Mouse (Mus musculus): ENCODE data around the gene Cpt1b. TPM values are rescaled to one million over a fixed set of nuclear protein-coding genes. Genes with fewer than 3 reads are reported as not detected.

Gene Cpt1b
- total and polyA plus RNA-seq, 3 experiments: 0.92 to 2.0 TPM; not detected in 1

DNA sequence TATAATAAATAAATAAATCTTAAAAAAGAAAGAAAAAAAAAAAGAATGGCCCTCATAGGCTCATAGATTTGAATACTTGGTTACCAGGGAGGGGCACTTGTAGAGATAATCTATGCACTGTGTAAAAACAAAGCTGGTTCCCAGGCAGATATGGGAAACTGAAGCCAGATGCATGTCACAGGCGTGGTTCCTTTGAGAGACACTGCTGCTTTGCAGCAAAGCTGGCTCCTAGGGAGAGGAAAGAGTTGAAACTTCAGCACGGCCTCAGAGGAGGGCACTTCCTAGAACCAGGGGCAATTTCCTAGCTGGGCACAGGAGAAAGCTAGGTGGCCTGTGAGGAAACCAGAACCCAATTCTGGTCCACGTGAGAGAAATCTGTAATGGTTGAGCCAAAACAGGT is 8.5 kb upstream of the Cpt1b start:
- H3K27ac ChIP-seq (ENCODE audit: control insufficient read depth, low read depth, low read length): no peak overlapping the region

GRCm38 (mm10) chr15:89432946-89433345 is 7.3 kb upstream of the Cpt1b start:
- DNase-seq (ENCODE audit: low read depth, low spot score): no peak
- no peak overlapping the region for H3K27ac ChIP-seq (ENCODE audit: control insufficient read depth, low read depth, low read length)
- peaks cover 0 to 5% of the 10 kb centered on the region in 2 experiments; a peak in 1 of 4 replicates for H3K4me1 ChIP-seq (ENCODE audit: control insufficient read depth in 1 of 2, insufficient read depth in 2 of 2, low read length in 2 of 2)
- H3K9me3 ChIP-seq (replicated peaks; ENCODE audit: insufficient read depth, low read length): no peaks in the 10 kb centered on the region
- no peak for TF ChIP-seq MAFK (IDR thresholded peaks at IDR 0.05; ENCODE audit: borderline replicate concordance, low read depth, low read length)
- TF ChIP-seq ETS1 (IDR thresholded peaks at IDR 0.05; ENCODE audit: low read depth, low read length): no peak
- TF ChIP-seq GABPA (IDR thresholded peaks at IDR 0.05; ENCODE audit: low read depth, low read length): no peak
- TF ChIP-seq ZNF384 (IDR thresholded peaks at IDR 0.05; ENCODE audit: low read depth, low read length): no peak
- TF ChIP-seq HCFC1 (IDR thresholded peaks at IDR 0.05; ENCODE audit: low read depth, low read length): no peak
- no peak for TF ChIP-seq USF1 (IDR thresholded peaks at IDR 0.05; ENCODE audit: low read depth, low read length)
- no peak for TF ChIP-seq EP300 (IDR thresholded peaks at IDR 0.05; ENCODE audit: low read depth in 1 of 2, low read length in 2 of 2)
- TF ChIP-seq KAT2A (conservative IDR thresholded peaks at IDR 0.05; ENCODE audit: low read depth, low read length): no peak
- no peak for TF ChIP-seq CHD1 (IDR thresholded peaks at IDR 0.05; ENCODE audit: low read depth, low read length)
- no peak for TF ChIP-seq POLR2AphosphoS2 (IDR thresholded peaks at IDR 0.05; ENCODE audit: low read length)
- TF ChIP-seq RCOR1 (IDR thresholded peaks at IDR 0.05; ENCODE audit: low read depth, low read length): no peak
- TF ChIP-seq MYC (IDR thresholded peaks at IDR 0.05; ENCODE audit: low read depth, low read length): no peak
- TF ChIP-seq SIN3A (IDR thresholded peaks at IDR 0.05; ENCODE audit: low read length): no peak
- no peak for TF ChIP-seq NRF1 (IDR thresholded peaks at IDR 0.05; ENCODE audit: insufficient read depth, low read depth, low read length, poor library complexity, severe bottlenecking)
- TF ChIP-seq TAL1 (IDR thresholded peaks at IDR 0.05; ENCODE audit: low read length): no peak
- TF ChIP-seq ZMIZ1 (IDR thresholded peaks at IDR 0.05; ENCODE audit: low read depth, low read length): no peak
- no peak for TF ChIP-seq E2F4 (IDR thresholded peaks at IDR 0.05; ENCODE audit: borderline replicate concordance, low read depth, low read length)
- H3K27me3 ChIP-seq (ENCODE audit: control insufficient read depth in 1 of 2, insufficient read depth in 2 of 2, low read length in 2 of 2): no peaks in the 10 kb centered on the region
- no peak overlapping the region for H3K9ac ChIP-seq (ENCODE audit: control insufficient read depth, low read depth, low read length, poor library complexity, severe bottlenecking)
- H3K36me3 ChIP-seq (ENCODE audit: control insufficient read depth in 1 of 2, insufficient read depth in 2 of 2, low read length in 2 of 2): peaks cover 0 to 3% of the 10 kb centered on the region in 2 experiments; a peak in 1 of 4 replicates
- H3K4me3 ChIP-seq (ENCODE audit: control insufficient read depth in 1 of 2, insufficient read depth in 1 of 2, low read depth in 2 of 2, low read length in 2 of 2): no peak overlapping the region
- H3K79me2 ChIP-seq (ENCODE audit: control insufficient read depth, insufficient read depth, low read length, poor library complexity): no peaks in the 10 kb centered on the region; the same call in 1 of the 2 replicates

More for the DNA sequence above, 8.5 kb upstream of the Cpt1b start:
- Histone ChIP-seq H3K9ac (ENCODE audit: control insufficient read depth, low read depth, low read length, poor library complexity, severe bottlenecking) (no peak overlapping the region), H3K79me2 (ENCODE audit: control insufficient read depth, insufficient read depth, low read length, poor library complexity) (no peaks in the 10 kb centered on the region; the same call in 1 of the 2 replicates), H3K27me3 (ENCODE audit: control insufficient read depth in 1 of 2, insufficient read depth in 2 of 2, low read length in 2 of 2) (no peaks in the 10 kb centered on the region; a peak in 1 of 4 replicates), H3K9me3 (replicated peaks; ENCODE audit: insufficient read depth, low read length) (no peaks in the 10 kb centered on the region), H3K36me3 (ENCODE audit: control insufficient read depth in 1 of 2, insufficient read depth in 2 of 2, low read length in 2 of 2) (peaks cover 0 to 3% of the 10 kb centered on the region in 2 experiments; a peak in 1 of 4 replicates), H3K4me1 (ENCODE audit: control insufficient read depth in 1 of 2, insufficient read depth in 2 of 2, low read length in 2 of 2) (0 out of 4 replicates have a peak, but pooled peaks cover 0 to 5% of the 10 kb centered on the region in 2 experiments), H3K4me3 (ENCODE audit: control insufficient read depth in 1 of 2, insufficient read depth in 1 of 2, low read depth in 2 of 2, low read length in 2 of 2) (no peak overlapping the region)
- TF ChIP-seq BHLHE40 (IDR thresholded peaks at IDR 0.05; ENCODE audit: borderline replicate concordance, low read depth, low read length) (no peak), MEF2A (IDR thresholded peaks at IDR 0.05; ENCODE audit: extremely low read depth, insufficient replicate concordance, low read depth, low read length, poor library complexity, severe bottlenecking) (no peak), ETS1 (IDR thresholded peaks at IDR 0.05; ENCODE audit: low read depth, low read length) (no peak), SMC3 (IDR thresholded peaks at IDR 0.05; ENCODE audit: low read depth, low read length) (no peak), ZNF384 (IDR thresholded peaks at IDR 0.05; ENCODE audit: low read depth, low read length) (peak; percentile 23; the same call in 1 of the 2 replicates), TAL1 (IDR thresholded peaks at IDR 0.05; ENCODE audit: low read length) (no peak), E2F4 (IDR thresholded peaks at IDR 0.05; ENCODE audit: borderline replicate concordance, low read depth, low read length) (no peak), RCOR1 (IDR thresholded peaks at IDR 0.05; ENCODE audit: low read depth, low read length) (0 out of 2 replicates have a peak, but pooled peaks have one; percentile 14)
- DNase-seq (ENCODE audit: low read depth, low spot score): peak; percentile 53
